Mouse (Mus musculus) lung, adult 2 months (tissue): ENCODE measurements around the gene Osbpl5.

Source experiments
- CTCF ChIP-seq: fragments of 200-500 bp; IDR thresholded peaks from 2 replicates; pipeline ENCODE4 v1.5.1; 2011; ENCODE audit warnings: mild to moderate bottlenecking, low read length, control low read depth; ENCODE audit not compliant: insufficient read depth
- POLR2A ChIP-seq: fragments of 200-500 bp; IDR thresholded peaks from 2 replicates; pipeline ENCODE4 v1.6.1; 2011; ENCODE audit warnings: low read depth, mild to moderate bottlenecking, control low read depth, low read length, borderline replicate concordance; ENCODE audit errors: extremely low read depth

- TF ChIP-seq CTCF, result no peak
- no peak for TF ChIP-seq POLR2A
Measured at GRCm38 (mm10) chr7:143733746-143734145, 23.0 kb downstream of the Osbpl5 start.
